Mouse (Mus musculus) forebrain, embryonic 16.5 days (tissue): ENCODE measurements at regions not wholly inside any gene's neighbourhood (a gene's known extent, or its start where the extent isn't known, plus 50 kb on each side); places are given as distances from the start of the nearest gene placed in this dataset.

Experiments
- ATAC-seq: fragments of 200-750 bp; cut with Nextera tagmentation; 2 replicates; pipeline ENCODE4 v1.8.0; 2017; ENCODE audit warnings: mild to moderate bottlenecking, moderate library complexity
- H3K27ac ChIP-seq: fragments of 300-500 bp; sonication (generic); 2 replicates; pipeline ENCODE4 v1.5.1; 2014; ENCODE audit warnings: low read length, control low read depth
- H3K27me3 ChIP-seq: fragments of 300-500 bp; sonication (generic); replicated peaks from 2 replicates; pipeline ENCODE4 v1.6.1; 2014; ENCODE audit warnings: low read length; ENCODE audit not compliant: control insufficient read depth, insufficient read depth
- H3K36me3 ChIP-seq: fragments of 300-500 bp; sonication (generic); 2 replicates; pipeline ENCODE4 v1.6.1; 2014; ENCODE audit not compliant: control insufficient read depth, insufficient read depth
- H3K4me1 ChIP-seq: fragments of 300-500 bp; sonication (generic); replicated peaks from 2 replicates; pipeline ENCODE4 v1.6.1; 2014; ENCODE audit warnings: low read length; ENCODE audit not compliant: control insufficient read depth, insufficient read depth
- H3K4me2 ChIP-seq: fragments of 300-500 bp; sonication (generic); 2 replicates; pipeline ENCODE4 v1.6.1; 2014; ENCODE audit warnings: mild to moderate bottlenecking, low read length, control low read depth
- H3K4me3 ChIP-seq: fragments of 300-500 bp; sonication (generic); replicated peaks from 2 replicates; pipeline ENCODE4 v1.5.1; 2014; ENCODE audit warnings: mild to moderate bottlenecking, low read length, control low read depth
- H3K9ac ChIP-seq: fragments of 300-500 bp; sonication (generic); replicated peaks from 2 replicates; pipeline ENCODE4 v1.6.1; 2014; ENCODE audit warnings: low read depth, low read length, control low read depth
- H3K9me3 ChIP-seq: fragments of 300-500 bp; sonication (generic); 2 replicates; pipeline ENCODE4 v1.6.1; 2016; ENCODE audit warnings: low read length; ENCODE audit not compliant: control insufficient read depth
- WGBS: fragments of 180-500 bp; shearing (Covaris S2); extraction: QIAGEN DNeasy Blood & Tissue Kit; methylation state at CpG from one replicate; pipeline ENCODE4 v1.1.7; 2014; 5-methylcytosine and 5-hydroxymethylcytosine counted together

- Histone ChIP-seq H3K4me2 (no peak overlapping the region), H3K9me3 (no peaks in the 10 kb centered on the region), H3K4me1 (no peaks in the 10 kb centered on the region; the same call in 1 of the 2 replicates), H3K27ac (no peak overlapping the region), H3K27me3 (no peaks in the 10 kb centered on the region), H3K4me3 (no peak overlapping the region), H3K9ac (no peak overlapping the region), H3K36me3 (no peaks in the 10 kb centered on the region)
- no peak for ATAC-seq
- WGBS: 39% methylated on average over 5 of the region's 5 CpGs
Observed at GRCm38 (mm10) chr16:29775879-29776278, 196.7 kb downstream of the Opa1 start.

- ATAC-seq: no peak
- H3K4me2 ChIP-seq: no peak overlapping the region
- no peaks in the 10 kb centered on the region for H3K36me3 ChIP-seq
- H3K27ac ChIP-seq: no peak overlapping the region
- H3K9ac ChIP-seq: no peak overlapping the region
- H3K4me3 ChIP-seq: no peak overlapping the region
- no peaks in the 10 kb centered on the region for H3K4me1 ChIP-seq
- no peaks in the 10 kb centered on the region for H3K9me3 ChIP-seq
- no peaks in the 10 kb centered on the region for H3K27me3 ChIP-seq
- WGBS: 72% methylated on average over 4 of the region's 4 CpGs
Observed at GRCm38 (mm10) chr16:29782441-29782840, 203.3 kb downstream of the Opa1 start.

GRCm38 (mm10) chr16:29785114-29785513 lies 206.0 kb downstream of the Opa1 start:
- Histone ChIP-seq H3K4me2 (no peak overlapping the region), H3K9me3 (no peaks in the 10 kb centered on the region), H3K27ac (no peak overlapping the region), H3K36me3 (no peaks in the 10 kb centered on the region), H3K4me3 (no peak overlapping the region), H3K27me3 (no peaks in the 10 kb centered on the region), H3K4me1 (no peaks in the 10 kb centered on the region), H3K9ac (no peak overlapping the region)
- ATAC-seq: no peak
- WGBS: 100% methylated on average over 3 of the region's 3 CpGs

GRCm38 (mm10) chr16:29786540-29786939 lies 207.4 kb downstream of the Opa1 start:
- H3K36me3 ChIP-seq: no peaks in the 10 kb centered on the region
- no peak overlapping the region for H3K4me3 ChIP-seq
- no peak overlapping the region for H3K9ac ChIP-seq
- H3K4me1 ChIP-seq: no peaks in the 10 kb centered on the region
- no peak overlapping the region for H3K27ac ChIP-seq
- H3K27me3 ChIP-seq: no peaks in the 10 kb centered on the region
- H3K4me2 ChIP-seq: no peak overlapping the region
- H3K9me3 ChIP-seq: no peaks in the 10 kb centered on the region
- 92% methylated on average over 8 of the region's 8 CpGs for WGBS
- no peak for ATAC-seq

GRCm38 (mm10) chr16:29787633-29788511 lies 208.7 kb downstream of the Opa1 start:
- no peaks in the 10 kb centered on the region for H3K36me3 ChIP-seq
- H3K27me3 ChIP-seq: no peaks in the 10 kb centered on the region
- ATAC-seq: no peak
- H3K9ac ChIP-seq: no peak overlapping the region
- H3K4me3 ChIP-seq: no peak overlapping the region
- H3K27ac ChIP-seq: no peak overlapping the region
- 83% methylated on average over 5 of the region's 5 CpGs for WGBS
- H3K4me1 ChIP-seq: no peaks in the 10 kb centered on the region
- no peak overlapping the region for H3K4me2 ChIP-seq
- H3K9me3 ChIP-seq: no peaks in the 10 kb centered on the region

- no peaks in the 10 kb centered on the region for H3K27me3 ChIP-seq
Observed at GRCm38 (mm10) chr16:29790064-29790463, 210.9 kb downstream of the Opa1 start.

GRCm38 (mm10) chr16:29799250-29799649 lies 220.1 kb downstream of the Opa1 start:
- no peaks in the 10 kb centered on the region for H3K9me3 ChIP-seq
- no peak for ATAC-seq
- H3K4me3 ChIP-seq: no peak overlapping the region
- no peaks in the 10 kb centered on the region for H3K27me3 ChIP-seq
- H3K4me1 ChIP-seq: peaks cover 8% of the 10 kb centered on the region; the same call in 1 of the 2 replicates
- H3K36me3 ChIP-seq: no peaks in the 10 kb centered on the region
- no peak overlapping the region for H3K9ac ChIP-seq
- no peak overlapping the region for H3K27ac ChIP-seq
- 37% methylated on average over 3 of the region's 3 CpGs for WGBS
- no peak overlapping the region for H3K4me2 ChIP-seq

More at GRCm38 (mm10) chr16:29790064-29790463, 210.9 kb downstream of the Opa1 start:
- ATAC-seq: no peak
- H3K9ac ChIP-seq: no peak overlapping the region
- no peak overlapping the region for H3K4me2 ChIP-seq
- no peak overlapping the region for H3K4me3 ChIP-seq
- H3K9me3 ChIP-seq: no peaks in the 10 kb centered on the region
- no peaks in the 10 kb centered on the region for H3K36me3 ChIP-seq
- H3K27ac ChIP-seq: no peak overlapping the region
- H3K4me1 ChIP-seq: no peaks in the 10 kb centered on the region
- whole genome bisulfite sequencing: 92% methylated on average over 3 of the region's 3 CpGs

- 91% methylated on average over 3 of the region's 3 CpGs for WGBS
- no peak overlapping the region for H3K27ac ChIP-seq
- no peak overlapping the region for H3K4me2 ChIP-seq
- no peak overlapping the region for H3K4me3 ChIP-seq
- no peak for ATAC-seq
- H3K36me3 ChIP-seq: no peaks in the 10 kb centered on the region
- no peak overlapping the region for H3K9ac ChIP-seq
- H3K27me3 ChIP-seq: no peaks in the 10 kb centered on the region
- no peaks in the 10 kb centered on the region for H3K9me3 ChIP-seq
- peaks cover 8% of the 10 kb centered on the region; the same call in 1 of the 2 replicates for H3K4me1 ChIP-seq
Observed at GRCm38 (mm10) chr16:29799893-29800292, 220.8 kb downstream of the Opa1 start.

GRCm38 (mm10) chr16:29800457-29800856 lies 221.3 kb downstream of the Opa1 start:
- ATAC-seq: no peak
- WGBS: 4% methylated on average over 2 of the region's 2 CpGs
- Histone ChIP-seq H3K27ac (no peak overlapping the region), H3K36me3 (no peaks in the 10 kb centered on the region), H3K27me3 (no peaks in the 10 kb centered on the region), H3K4me3 (no peak overlapping the region), H3K9me3 (no peaks in the 10 kb centered on the region), H3K9ac (no peak overlapping the region), H3K4me2 (no peak overlapping the region), H3K4me1 (peaks cover 8% of the 10 kb centered on the region; the same call in 1 of the 2 replicates)
